Mouse (Mus musculus): ENCODE results near the gene Gm6526. TPM values are rescaled to one million over a fixed set of nuclear protein-coding genes. Genes with fewer than 3 reads are reported as not detected.

Gm6526 gene
- polyA plus RNA-seq (2012; rRNA removed; ENCODE audit: low replicate concordance), result not detected in 2 replicates

DNA sequence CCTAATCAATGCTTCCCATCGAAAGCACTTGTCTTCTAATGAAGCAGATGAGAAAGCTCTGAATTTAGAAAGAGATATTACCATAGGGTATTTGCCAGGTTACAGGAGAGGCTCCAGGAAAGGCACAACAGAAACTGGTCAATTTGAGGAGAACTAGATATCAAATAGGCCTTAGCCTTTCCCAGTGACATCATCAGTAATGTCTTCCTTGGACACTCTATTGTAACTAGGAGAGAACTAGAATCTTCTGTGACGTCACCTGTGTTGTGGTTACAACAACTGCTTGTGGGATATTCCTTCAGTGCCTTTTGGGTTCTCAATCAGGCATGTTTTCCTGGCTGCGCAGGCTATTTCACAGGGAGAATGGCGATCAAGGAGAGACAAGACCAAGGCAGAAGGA lies at the start of gene Gm6526:
Gene Gm6526, plus strand, starts transcription at position 301 of the 400 bp plus-strand sequence.

GRCm38 (mm10) chr14:43727385-43727784 lies 20.3 kb upstream of the Gm6526 start, which contains the start of gene Gm16506:
Gm16506 (minus strand) TSS chr14:43727485.

GRCm38 (mm10) chr14:43784645-43785044 lies 37.0 kb downstream of the Gm6526 start, which contains the start of gene Gm8180:
Gm8180 (minus strand) TSS chr14:43784745.

Other genes starting within 250 kb of the Gm6526 start
- gene Gm5799, start 204.3 kb upstream of the Gm6526 start, polyA plus RNA-seq (2012; rRNA removed; ENCODE audit: low replicate concordance), result not detected in 2 replicates
- gene Gm17654, start 168.7 kb upstream of the Gm6526 start, polyA plus RNA-seq (2012; rRNA removed; ENCODE audit: low replicate concordance), result not detected in 2 replicates
- not detected in 2 replicates for gene Gm10375, start 139.9 kb upstream of the Gm6526 start, polyA plus RNA-seq (2012; rRNA removed; ENCODE audit: low replicate concordance)
- not detected in 2 replicates for gene Gm8165, start 70.7 kb upstream of the Gm6526 start, polyA plus RNA-seq (2012; rRNA removed; ENCODE audit: low replicate concordance)
- gene Gm7324, start 50.0 kb upstream of the Gm6526 start, polyA plus RNA-seq (2012; rRNA removed; ENCODE audit: low replicate concordance), result 0.45 TPM in 1 of 2 replicates, not detected in the other
- not detected in 2 replicates for gene Gm16506, start 20.4 kb upstream of the Gm6526 start, polyA plus RNA-seq (2012; rRNA removed; ENCODE audit: low replicate concordance)
- gene Gm8180, start 36.9 kb downstream of the Gm6526 start, polyA plus RNA-seq (2012; rRNA removed; ENCODE audit: low replicate concordance), result not detected in 2 replicates
- 0.26 and 0.82 TPM in 2 replicates for gene Ear1, start 127.7 kb downstream of the Gm6526 start, polyA plus RNA-seq (2012; rRNA removed; ENCODE audit: low replicate concordance)
- not detected in 2 replicates for gene Ear10, start 175.7 kb downstream of the Gm6526 start, polyA plus RNA-seq (2012; rRNA removed; ENCODE audit: low replicate concordance)
- gene Gm8113, start 177.5 kb downstream of the Gm6526 start, polyA plus RNA-seq (2012; rRNA removed; ENCODE audit: low replicate concordance), result 1.5 and 5.7 TPM in 2 replicates
- not detected in 2 replicates for gene Ang5, start 209.2 kb downstream of the Gm6526 start, polyA plus RNA-seq (2012; rRNA removed; ENCODE audit: low replicate concordance)

Data from subcutaneous adipose tissue, adult 2 months (tissue).